Mouse (Mus musculus): ENCODE results near the gene Runx2. TPM values are rescaled to one million over a fixed set of nuclear protein-coding genes. Genes with fewer than 3 reads are reported as not detected.

Gene Runx2
- polyA plus RNA-seq, 2 experiments = 16.5 to 27.5 TPM

- H3K4me3 ChIP-seq (replicated peaks; ENCODE audit: low read length) = no peak overlapping the region
- peaks cover 11% of the 10 kb centered on the region; the same call in 1 of the 2 replicates for H3K27me3 ChIP-seq (ENCODE audit: control insufficient read depth, insufficient read depth, low read length)
- DNase-seq (ENCODE audit: low spot score) (no peak), ATAC-seq (ENCODE audit: low FRiP score, low read depth) (no peak)
- H3K9ac ChIP-seq (ENCODE audit: low read depth, low read length, severe bottlenecking) = no peak overlapping the region
- peaks cover 11% of the 10 kb centered on the region; the same call in 1 of the 2 replicates for H3K4me1 ChIP-seq (ENCODE audit: control insufficient read depth, insufficient read depth, low read length)
- WGBS = 25% methylated on average over 7 of the region's 7 CpGs
- no peak overlapping the region for H3K4me2 ChIP-seq (replicated peaks; ENCODE audit: low read depth, low read length, severe bottlenecking)
- H3K9me3 ChIP-seq (ENCODE audit: control insufficient read depth, low read length) = no peaks in the 10 kb centered on the region
- TF ChIP-seq POLR2A (IDR thresholded peaks at IDR 0.05; ENCODE audit: borderline replicate concordance, extremely low read depth, insufficient read depth, insufficient read length) = no peak
- H3K27ac ChIP-seq (replicated peaks; ENCODE audit: low read depth, low read length) = no peak overlapping the region
- no peaks in the 10 kb centered on the region for H3K36me3 ChIP-seq (ENCODE audit: control insufficient read depth, insufficient read depth, low read length)
Measured at GRCm38 (mm10) chr17:44560016-44560415, 254.6 kb downstream of the Runx2 start.

- Histone ChIP-seq H3K4me1 (ENCODE audit: control insufficient read depth, insufficient read depth, low read length) (no peaks in the 10 kb centered on the region), H3K9ac (ENCODE audit: low read depth, low read length, severe bottlenecking) (no peak overlapping the region), H3K4me3 (replicated peaks; ENCODE audit: low read length) (no peak overlapping the region), H3K9me3 (ENCODE audit: control insufficient read depth, low read length) (no peaks in the 10 kb centered on the region), H3K36me3 (ENCODE audit: control insufficient read depth, insufficient read depth, low read length) (no peaks in the 10 kb centered on the region), H3K27me3 (ENCODE audit: control insufficient read depth, insufficient read depth, low read length) (peaks cover 8% of the 10 kb centered on the region), H3K4me2 (replicated peaks; ENCODE audit: low read depth, low read length, severe bottlenecking) (no peak overlapping the region), H3K27ac (replicated peaks; ENCODE audit: low read depth, low read length) (no peak overlapping the region)
- no peak for ATAC-seq (ENCODE audit: low FRiP score, low read depth)
- TF ChIP-seq POLR2A (IDR thresholded peaks at IDR 0.05; ENCODE audit: borderline replicate concordance, extremely low read depth, insufficient read depth, insufficient read length) = no peak
- no peak for DNase-seq (ENCODE audit: low spot score)
- WGBS = 73% methylated on average over 16 of the region's 16 CpGs
Measured at GRCm38 (mm10) chr17:44557199-44558111, 257.1 kb downstream of the Runx2 start.

GRCm38 (mm10) chr17:44554941-44555340 lies 259.7 kb downstream of the Runx2 start:
- 92% methylated on average over 4 of the region's 4 CpGs for WGBS

GRCm38 (mm10) chr17:44549551-44549950 lies 265.0 kb downstream of the Runx2 start:
- no peak for TF ChIP-seq POLR2A (IDR thresholded peaks at IDR 0.05; ENCODE audit: borderline replicate concordance, extremely low read depth, insufficient read depth, insufficient read length)
- 79% methylated on average over 2 of the region's 2 CpGs for WGBS
- no peak overlapping the region for H3K27ac ChIP-seq (replicated peaks; ENCODE audit: low read depth, low read length)
- H3K9ac ChIP-seq (ENCODE audit: low read depth, low read length, severe bottlenecking) = no peak overlapping the region
- H3K4me1 ChIP-seq (ENCODE audit: control insufficient read depth, insufficient read depth, low read length) = peaks cover 3% of the 10 kb centered on the region; the same call in 1 of the 2 replicates
- peaks cover 3% of the 10 kb centered on the region; the same call in 1 of the 2 replicates for H3K27me3 ChIP-seq (ENCODE audit: control insufficient read depth, insufficient read depth, low read length)
- DNase-seq (ENCODE audit: low spot score) (no peak), ATAC-seq (ENCODE audit: low FRiP score, low read depth) (no peak)
- no peak overlapping the region for H3K4me2 ChIP-seq (replicated peaks; ENCODE audit: low read depth, low read length, severe bottlenecking)
- H3K4me3 ChIP-seq (replicated peaks; ENCODE audit: low read length) = no peak overlapping the region
- no peaks in the 10 kb centered on the region for H3K36me3 ChIP-seq (ENCODE audit: control insufficient read depth, insufficient read depth, low read length)
- no peaks in the 10 kb centered on the region for H3K9me3 ChIP-seq (ENCODE audit: control insufficient read depth, low read length)

More at GRCm38 (mm10) chr17:44554941-44555340, 259.7 kb downstream of the Runx2 start:
- no peak overlapping the region for H3K4me3 ChIP-seq (replicated peaks; ENCODE audit: low read length)
- H3K27me3 ChIP-seq (ENCODE audit: control insufficient read depth, insufficient read depth, low read length) = no peaks in the 10 kb centered on the region; the same call in 1 of the 2 replicates
- no peak for ATAC-seq (ENCODE audit: low FRiP score, low read depth)
- no peaks in the 10 kb centered on the region for H3K4me1 ChIP-seq (ENCODE audit: control insufficient read depth, insufficient read depth, low read length)
- H3K36me3 ChIP-seq (ENCODE audit: control insufficient read depth, insufficient read depth, low read length) = no peaks in the 10 kb centered on the region
- H3K4me2 ChIP-seq (replicated peaks; ENCODE audit: low read depth, low read length, severe bottlenecking) = no peak overlapping the region
- H3K9me3 ChIP-seq (ENCODE audit: control insufficient read depth, low read length) = no peaks in the 10 kb centered on the region
- DNase-seq (ENCODE audit: low spot score) = no peak
- no peak overlapping the region for H3K9ac ChIP-seq (ENCODE audit: low read depth, low read length, severe bottlenecking)
- H3K27ac ChIP-seq (replicated peaks; ENCODE audit: low read depth, low read length) = no peak overlapping the region
- no peak for TF ChIP-seq POLR2A (IDR thresholded peaks at IDR 0.05; ENCODE audit: borderline replicate concordance, extremely low read depth, insufficient read depth, insufficient read length)

- ATAC-seq (ENCODE audit: low FRiP score, low read depth) = no peak
- Histone ChIP-seq H3K36me3 (ENCODE audit: control insufficient read depth, insufficient read depth, low read length) (no peaks in the 10 kb centered on the region), H3K4me2 (replicated peaks; ENCODE audit: low read depth, low read length, severe bottlenecking) (no peak overlapping the region), H3K4me3 (replicated peaks; ENCODE audit: low read length) (no peak overlapping the region), H3K27me3 (ENCODE audit: control insufficient read depth, insufficient read depth, low read length) (peaks cover 3% of the 10 kb centered on the region; the same call in 1 of the 2 replicates), H3K4me1 (ENCODE audit: control insufficient read depth, insufficient read depth, low read length) (peaks cover 3% of the 10 kb centered on the region; the same call in 1 of the 2 replicates), H3K27ac (replicated peaks; ENCODE audit: low read depth, low read length) (no peak overlapping the region), H3K9me3 (ENCODE audit: control insufficient read depth, low read length) (no peaks in the 10 kb centered on the region), H3K9ac (ENCODE audit: low read depth, low read length, severe bottlenecking) (no peak overlapping the region)
- no peak for TF ChIP-seq POLR2A (IDR thresholded peaks at IDR 0.05; ENCODE audit: borderline replicate concordance, extremely low read depth, insufficient read depth, insufficient read length)
- no peak for DNase-seq (ENCODE audit: low spot score)
- WGBS = 69% methylated on average over 4 of the region's 4 CpGs
Measured at GRCm38 (mm10) chr17:44547922-44548321, 266.7 kb downstream of the Runx2 start.
